Mouse (Mus musculus) thymus, adult 2 months (tissue): ENCODE measurements around the gene Anapc1.

Experiments
- CTCF ChIP-seq: fragments of 200-500 bp; IDR thresholded peaks from 2 replicates; pipeline ENCODE4 v1.5.1; 2012; ENCODE audit warnings: mild to moderate bottlenecking, control low read depth, low read length, moderate library complexity, borderline replicate concordance; ENCODE audit not compliant: control insufficient read depth, poor library complexity, insufficient read depth; ENCODE audit errors: extremely low read depth
- POLR2A ChIP-seq: fragments of 200-500 bp; IDR thresholded peaks from 2 replicates; pipeline ENCODE4 v1.6.1; 2012; ENCODE audit warnings: mild to moderate bottlenecking, low read length, control low read depth, moderate library complexity; ENCODE audit not compliant: control insufficient read depth, poor library complexity, insufficient read depth; ENCODE audit errors: extremely low read depth

GRCm38 (mm10) chr2:128698140-128698692 is 11.0 kb upstream of the Anapc1 start:
- TF ChIP-seq CTCF, result 0 out of 2 replicates have a peak, but pooled peaks have one; percentile 27
- no peak for TF ChIP-seq POLR2A
